Mouse (Mus musculus) megakaryocyte, embryonic 14.5 days (primary cell): ENCODE measurements at regions not wholly inside any gene's neighbourhood (a gene's known extent, or its start where the extent isn't known, plus 50 kb on each side); places are given as distances from the start of the nearest gene placed in this dataset.

Experiments
- FLI1 ChIP-seq: IDR thresholded peaks from 2 replicates; pipeline ENCODE4 v1.6.1; 2012; ENCODE audit warnings: low read length, inconsistent platforms, mixed read lengths
- GATA1 ChIP-seq: IDR thresholded peaks from 3 replicates; pipeline ENCODE4 v1.6.1; 2012; ENCODE audit warnings: mixed read lengths, low read length, inconsistent platforms, borderline replicate concordance

DNA sequence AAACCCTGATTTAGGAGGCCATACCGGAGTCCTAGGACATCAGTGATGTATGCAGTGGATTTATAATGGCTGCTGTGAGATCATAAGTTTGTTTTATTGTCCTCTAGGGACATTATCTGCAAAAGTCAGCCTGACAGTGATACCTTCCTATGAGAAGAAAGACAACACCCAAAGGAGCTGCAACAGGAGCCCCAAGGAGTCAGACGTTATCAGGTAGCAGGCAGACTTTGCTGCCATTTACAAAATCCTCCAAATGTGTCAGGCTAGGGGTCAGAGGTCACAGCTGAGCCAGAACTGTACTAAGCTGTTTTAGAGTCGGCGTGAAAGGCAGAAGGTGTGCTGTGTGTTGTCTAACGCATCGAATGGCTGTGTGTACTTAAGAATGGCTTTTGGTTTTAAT is 65.4 kb upstream of the Kif2a start:
- TF ChIP-seq FLI1 (no peak), GATA1 (no peak)
